Mouse (Mus musculus): ENCODE data around the gene Tmem216.

Gene Tmem216

GRCm38 (mm10) chr19:10555624-10556510 is at the start of gene Tmem216:
TSS of gene Tmem216 (minus strand) at chr19:10556238.
- peak; percentile 75 to 82 for DNase-seq (ENCODE audit: low spot score in 2 of 2)

GRCm38 (mm10) chr19:10605293-10605900 is 49.4 kb upstream of the Tmem216 start, which contains the start of the genes Ddb1 and Tkfc:
TSS of gene Ddb1 (plus strand) at chr19:10605327.
TSS of gene Tkfc (minus strand) at chr19:10605654.
- peak; percentile 98 to 99 for DNase-seq (ENCODE audit: low spot score in 2 of 2)

GRCm38 (mm10) chr19:10604534-10604933 is 48.5 kb upstream of the Tmem216 start:
- no peak for DNase-seq (ENCODE audit: low spot score in 2 of 2)

- DNase-seq (ENCODE audit: low spot score in 2 of 2), result no peak
Observed at GRCm38 (mm10) chr19:10603660-10604523, 47.9 kb upstream of the Tmem216 start.

GRCm38 (mm10) chr19:10602787-10603186 is 46.7 kb upstream of the Tmem216 start:
- DNase-seq (ENCODE audit: low spot score in 2 of 2), result peak; percentile 78 to 89

GRCm38 (mm10) chr19:10602247-10602769 is 46.3 kb upstream of the Tmem216 start:
- DNase-seq (ENCODE audit: low spot score in 2 of 2), result no peak

GRCm38 (mm10) chr19:10599648-10600047 is 43.6 kb upstream of the Tmem216 start:
- no peak for DNase-seq (ENCODE audit: low spot score in 2 of 2)

- no peak for DNase-seq (ENCODE audit: low spot score in 2 of 2)
Observed at GRCm38 (mm10) chr19:10598188-10598587, 42.1 kb upstream of the Tmem216 start.

GRCm38 (mm10) chr19:10591659-10592377 is 35.8 kb upstream of the Tmem216 start:
- DNase-seq (ENCODE audit: low spot score in 2 of 2), result no peak

GRCm38 (mm10) chr19:10590301-10590700 is 34.3 kb upstream of the Tmem216 start:
- DNase-seq (ENCODE audit: low spot score in 2 of 2), result no peak

- no peak for DNase-seq (ENCODE audit: low spot score in 2 of 2)
Observed at GRCm38 (mm10) chr19:10589127-10589857, 33.3 kb upstream of the Tmem216 start.

- no peak for DNase-seq (ENCODE audit: low spot score in 2 of 2)
Observed at GRCm38 (mm10) chr19:10587231-10587630, 31.2 kb upstream of the Tmem216 start.

GRCm38 (mm10) chr19:10585112-10585511 is 29.1 kb upstream of the Tmem216 start:
- no peak for DNase-seq (ENCODE audit: low spot score in 2 of 2)

- no peak for DNase-seq (ENCODE audit: low spot score in 2 of 2)
Observed at GRCm38 (mm10) chr19:10583550-10584146, 27.6 kb upstream of the Tmem216 start.

GRCm38 (mm10) chr19:10581984-10582383 is 25.9 kb upstream of the Tmem216 start:
- DNase-seq (ENCODE audit: low spot score in 2 of 2), result no peak

- DNase-seq (ENCODE audit: low spot score in 2 of 2), result no peak
Observed at GRCm38 (mm10) chr19:10580761-10581160, 24.7 kb upstream of the Tmem216 start.

- DNase-seq (ENCODE audit: low spot score in 2 of 2), result no peak
Observed at GRCm38 (mm10) chr19:10580102-10580501, 24.1 kb upstream of the Tmem216 start.

GRCm38 (mm10) chr19:10576690-10577561 is 20.9 kb upstream of the Tmem216 start, which contains the start of the genes Cyb561a3 and Tmem138:
TSS of gene Cyb561a3 (plus strand) at chr19:10577172.
TSS of gene Tmem138 (minus strand) at chr19:10577362.
- DNase-seq (ENCODE audit: low spot score in 2 of 2), result peak; percentile 88 to 91

- DNase-seq (ENCODE audit: low spot score in 2 of 2), result no peak
Observed at GRCm38 (mm10) chr19:10569627-10570026, 13.6 kb upstream of the Tmem216 start.

Data from urinary bladder, postnatal 4 days (tissue).